Mouse (Mus musculus) kidney, embryonic 16.5 days (tissue): ENCODE measurements around the gene Padi4. TPM values are rescaled to one million over a fixed set of nuclear protein-coding genes. Genes with fewer than 3 reads are reported as not detected.

Source experiments
- ATAC-seq: fragments of 200-750 bp; cut with Nextera tagmentation; 2 replicates; pipeline ENCODE4 v1.8.0; 2017; ENCODE audit warnings: moderate TSS enrichment; ENCODE audit not compliant: low FRiP score, low TSS enrichment
- H3K27ac ChIP-seq: fragments of 300-500 bp; sonication (generic); 2 replicates; pipeline ENCODE4 v1.5.1; 2014; ENCODE audit warnings: low read length
- H3K27me3 ChIP-seq: fragments of 300-500 bp; sonication (generic); 2 replicates; pipeline ENCODE4 v1.6.1; 2014; ENCODE audit warnings: low read length, control low read depth, mixed read lengths; ENCODE audit not compliant: insufficient read depth
- H3K36me3 ChIP-seq: fragments of 300-500 bp; sonication (generic); 2 replicates; pipeline ENCODE4 v1.6.1; 2014; ENCODE audit warnings: low read length, control low read depth, mixed read lengths; ENCODE audit not compliant: insufficient read depth
- H3K4me1 ChIP-seq: fragments of 300-500 bp; sonication (generic); 2 replicates; pipeline ENCODE4 v1.6.1; 2014; ENCODE audit warnings: low read length, control low read depth, mixed read lengths; ENCODE audit not compliant: insufficient read depth
- H3K4me2 ChIP-seq: fragments of 300-500 bp; sonication (generic); replicated peaks from 2 replicates; pipeline ENCODE4 v1.6.1; 2014; ENCODE audit warnings: low read depth, low read length
- H3K4me3 ChIP-seq: fragments of 300-500 bp; sonication (generic); 2 replicates; pipeline ENCODE4 v1.5.1; 2014; ENCODE audit warnings: mild to moderate bottlenecking, low read length
- H3K9ac ChIP-seq: fragments of 300-500 bp; sonication (generic); replicated peaks from 2 replicates; pipeline ENCODE4 v1.6.1; 2014; ENCODE audit warnings: low read length
- H3K9me3 ChIP-seq: fragments of 300-500 bp; sonication (generic); 2 replicates; pipeline ENCODE4 v1.6.1; 2016; ENCODE audit warnings: low read length, control low read depth
- WGBS: fragments of 180-500 bp; shearing (Covaris S2); extraction: QIAGEN DNeasy Blood & Tissue Kit; methylation state at CpG from one replicate; pipeline ENCODE4 v1.1.7; 2014; 5-methylcytosine and 5-hydroxymethylcytosine counted together
- polyA plus RNA-seq: library from polyadenylated mRNA; unstranded; fragments of >200 nt; fragmentation: Nextera tagmentation; extraction: Ambion mirVana; gene quantifications from 2 replicates; pipeline ENCODE4 v1.2.1, GENCODE M21; 2015

Gene Padi4
- polyA plus RNA-seq, 1 experiment from 2014 or later, result 1.1 TPM

DNA sequence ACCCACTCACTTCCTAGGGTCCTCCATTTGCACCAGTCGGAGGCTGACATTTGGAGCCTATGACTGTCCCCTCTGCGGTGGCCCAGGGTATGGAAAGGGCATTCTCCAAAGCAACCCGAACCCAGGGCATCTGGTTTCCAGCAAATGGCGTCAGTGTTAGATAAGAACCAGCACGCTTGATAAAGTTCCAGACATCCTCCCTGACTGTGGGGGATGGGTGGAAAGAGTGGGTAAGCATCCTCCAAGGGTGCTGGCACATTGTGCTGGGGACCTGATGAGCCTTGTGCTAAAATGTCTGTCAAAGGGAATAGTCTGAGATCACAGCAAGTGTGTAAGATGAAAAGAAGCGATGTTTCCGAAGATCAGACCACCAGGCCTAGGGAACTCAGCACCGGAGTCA, 38.2 kb upstream of the Padi4 start:
- H3K27ac ChIP-seq, result no peak overlapping the region
- no peaks in the 10 kb centered on the region; the same call in 1 of the 2 replicates for H3K27me3 ChIP-seq
- no peaks in the 10 kb centered on the region for H3K36me3 ChIP-seq
- peaks cover 36% of the 10 kb centered on the region for H3K4me1 ChIP-seq
- no peak for ATAC-seq
- 53% methylated on average over 8 of the region's 8 CpGs for WGBS
- no peak overlapping the region for H3K9ac ChIP-seq
- H3K4me2 ChIP-seq, result no peak overlapping the region; the same call in 1 of the 2 replicates
- H3K9me3 ChIP-seq, result no peaks in the 10 kb centered on the region
- no peak overlapping the region for H3K4me3 ChIP-seq

DNA sequence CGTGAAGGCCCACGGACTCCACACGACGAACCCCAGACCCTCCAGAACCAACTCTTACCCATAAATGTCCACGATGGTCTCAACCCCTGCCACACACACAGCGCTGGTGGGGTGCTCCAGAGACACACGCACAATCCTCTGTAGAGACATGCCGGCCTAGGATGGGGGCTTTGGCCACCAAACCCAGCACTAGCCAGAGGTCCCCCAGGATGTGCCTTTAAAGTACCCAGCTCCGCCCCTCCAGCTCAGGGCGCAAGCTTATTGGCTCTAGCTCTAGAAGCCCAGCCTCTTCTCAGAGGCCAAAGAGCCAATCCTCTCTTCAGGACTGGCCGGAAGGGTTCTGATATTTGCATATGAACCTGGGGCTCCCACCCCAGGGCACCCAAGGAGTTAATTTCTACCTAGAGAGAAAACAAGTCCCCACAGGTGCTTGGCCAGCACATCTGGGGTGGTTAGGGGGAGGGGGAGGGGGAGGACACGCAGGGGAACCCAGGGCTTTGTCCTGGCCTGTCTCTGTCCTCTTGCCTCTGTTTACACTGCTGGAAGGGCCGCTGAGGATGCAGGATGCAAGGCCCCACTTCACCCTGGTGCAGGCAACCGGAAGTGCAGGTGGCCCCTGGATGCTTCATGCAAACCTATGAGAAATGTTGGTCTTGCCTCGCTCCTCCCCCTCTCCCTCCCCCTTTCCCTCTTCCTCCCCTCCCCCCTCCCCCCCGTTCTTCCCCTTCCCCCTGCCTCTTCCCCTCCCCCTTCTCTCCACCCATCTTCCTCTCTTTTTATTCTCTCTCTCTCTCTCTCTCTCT, 36.6 kb upstream of the Padi4 start, which contains the start of gene Padi3:
TSS of gene Padi3 (minus strand) at position 191 of the 803 bp plus-strand sequence.
- no peaks in the 10 kb centered on the region; the same call in 1 of the 2 replicates for H3K27me3 ChIP-seq
- no peak for ATAC-seq
- peaks cover 30% of the 10 kb centered on the region for H3K4me1 ChIP-seq
- H3K9ac ChIP-seq, result no peak within 1 kb of the TSS
- no peak within 1 kb of the TSS for H3K27ac ChIP-seq
- H3K36me3 ChIP-seq, result no peaks in the 10 kb centered on the region
- no peak within 1 kb of the TSS for H3K4me2 ChIP-seq
- WGBS, result 78% methylated on average over 14 of the region's 16 CpGs
- H3K4me3 ChIP-seq, result no peak within 1 kb of the TSS
- no peaks in the 10 kb centered on the region for H3K9me3 ChIP-seq

DNA sequence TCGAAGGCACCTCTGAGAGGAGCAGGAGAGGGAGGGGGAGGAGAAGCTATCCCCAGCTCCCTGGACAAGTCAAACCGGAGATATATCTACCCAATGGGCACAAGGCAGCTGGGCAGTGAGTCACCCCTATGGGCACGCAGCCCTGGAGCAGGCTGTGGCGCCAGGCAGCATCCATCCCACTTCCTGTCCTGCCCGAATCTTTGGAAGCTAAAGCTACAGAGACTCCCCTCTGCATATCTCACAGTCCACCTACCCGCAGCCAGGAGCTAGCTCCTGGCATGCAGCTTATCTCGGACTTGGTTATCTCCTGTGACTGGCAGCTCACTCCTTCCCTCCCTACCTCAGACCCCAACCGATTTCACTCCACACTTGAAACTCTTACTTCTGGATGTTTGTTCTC, 35.1 kb upstream of the Padi4 start:
- H3K4me1 ChIP-seq, result peaks cover 24% of the 10 kb centered on the region
- no peak overlapping the region for H3K9ac ChIP-seq
- H3K27ac ChIP-seq, result no peak overlapping the region
- no peaks in the 10 kb centered on the region for H3K9me3 ChIP-seq
- no peaks in the 10 kb centered on the region; the same call in 1 of the 2 replicates for H3K27me3 ChIP-seq
- no peak overlapping the region for H3K4me2 ChIP-seq
- no peaks in the 10 kb centered on the region for H3K36me3 ChIP-seq
- ATAC-seq, result no peak
- WGBS, result 72% methylated on average over 8 of the region's 8 CpGs
- H3K4me3 ChIP-seq, result no peak overlapping the region

DNA sequence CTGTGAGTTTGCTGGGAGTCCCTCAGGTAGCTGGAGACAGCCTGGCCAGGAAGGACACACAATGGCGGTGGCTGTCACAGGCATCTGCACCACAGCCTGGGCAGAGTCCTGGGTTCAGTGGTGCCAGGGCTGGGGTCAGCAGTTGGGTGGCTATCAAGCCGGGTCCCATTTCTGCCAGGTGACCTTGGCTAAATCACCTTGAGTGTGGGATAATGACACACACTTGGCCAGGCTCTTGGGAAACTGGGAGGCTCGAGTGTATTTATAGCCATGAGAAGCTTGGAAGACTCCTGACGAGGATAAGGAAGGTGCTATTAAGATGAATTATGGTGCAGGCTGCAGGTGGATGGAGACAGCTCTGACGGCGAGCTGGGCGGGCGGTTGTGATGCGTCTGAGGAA, 30.6 kb upstream of the Padi4 start:
- H3K4me2 ChIP-seq, result no peak overlapping the region
- no peaks in the 10 kb centered on the region; the same call in 1 of the 2 replicates for H3K27me3 ChIP-seq
- no peak overlapping the region for H3K27ac ChIP-seq
- ATAC-seq, result no peak
- H3K9me3 ChIP-seq, result no peaks in the 10 kb centered on the region
- no peaks in the 10 kb centered on the region for H3K36me3 ChIP-seq
- H3K4me1 ChIP-seq, result no peaks in the 10 kb centered on the region
- no peak overlapping the region for H3K4me3 ChIP-seq
- no peak overlapping the region for H3K9ac ChIP-seq
- WGBS, result 47% methylated on average over 9 of the region's 9 CpGs

DNA sequence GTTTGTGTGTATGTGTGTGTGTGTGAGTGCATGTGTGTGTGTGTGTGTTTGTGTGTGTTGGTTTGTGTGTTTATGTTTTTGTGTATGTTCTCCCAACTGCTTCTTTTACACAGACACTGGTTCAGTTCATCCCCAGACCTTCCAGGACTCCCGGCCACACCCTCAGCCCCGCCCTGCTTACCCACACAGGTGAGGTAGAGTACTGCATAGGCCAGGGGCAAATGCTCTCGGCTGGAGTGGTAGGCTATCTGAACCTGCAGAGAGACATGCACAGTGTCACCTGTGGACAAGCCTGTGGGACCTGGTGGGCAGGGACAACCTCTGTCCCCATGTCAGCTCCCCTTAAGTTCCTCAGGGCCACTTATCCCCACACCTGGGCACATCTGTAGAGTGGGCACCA, 27.3 kb upstream of the Padi4 start:
- 82% methylated on average over 3 of the region's 3 CpGs for WGBS
- no peaks in the 10 kb centered on the region for H3K36me3 ChIP-seq
- no peak overlapping the region for H3K9ac ChIP-seq
- H3K27ac ChIP-seq, result no peak overlapping the region
- ATAC-seq, result no peak
- H3K4me1 ChIP-seq, result no peaks in the 10 kb centered on the region
- H3K4me3 ChIP-seq, result no peak overlapping the region
- no peak overlapping the region for H3K4me2 ChIP-seq
- H3K27me3 ChIP-seq, result no peaks in the 10 kb centered on the region; the same call in 1 of the 2 replicates
- H3K9me3 ChIP-seq, result no peaks in the 10 kb centered on the region

DNA sequence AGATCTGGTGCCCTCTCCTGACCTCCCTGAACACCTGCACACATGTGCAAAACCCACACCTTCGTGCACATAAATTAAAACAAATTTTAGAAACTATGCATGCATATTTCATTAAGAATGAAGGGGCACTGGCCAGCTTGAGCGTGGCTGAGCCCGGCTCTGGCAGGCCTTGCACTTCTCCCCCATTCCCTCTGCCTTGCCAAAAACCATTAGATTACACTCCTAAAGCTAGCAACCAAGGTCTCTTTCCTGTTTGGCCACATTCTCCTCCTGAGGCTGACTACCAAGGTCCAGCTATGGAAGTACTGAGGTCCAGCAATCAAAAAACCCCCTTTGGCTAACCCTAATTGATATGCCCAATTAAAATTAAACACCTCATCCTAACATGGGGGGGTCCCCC, 22.8 kb upstream of the Padi4 start:
- 82% methylated on average over 3 of the region's 3 CpGs for WGBS
- H3K9ac ChIP-seq, result no peak overlapping the region
- no peaks in the 10 kb centered on the region for H3K27me3 ChIP-seq
- no peaks in the 10 kb centered on the region for H3K36me3 ChIP-seq
- H3K9me3 ChIP-seq, result no peaks in the 10 kb centered on the region
- no peak overlapping the region for H3K4me2 ChIP-seq
- no peak for ATAC-seq
- H3K4me1 ChIP-seq, result peaks cover 3% of the 10 kb centered on the region; the same call in 1 of the 2 replicates
- no peak overlapping the region for H3K27ac ChIP-seq
- H3K4me3 ChIP-seq, result no peak overlapping the region

DNA sequence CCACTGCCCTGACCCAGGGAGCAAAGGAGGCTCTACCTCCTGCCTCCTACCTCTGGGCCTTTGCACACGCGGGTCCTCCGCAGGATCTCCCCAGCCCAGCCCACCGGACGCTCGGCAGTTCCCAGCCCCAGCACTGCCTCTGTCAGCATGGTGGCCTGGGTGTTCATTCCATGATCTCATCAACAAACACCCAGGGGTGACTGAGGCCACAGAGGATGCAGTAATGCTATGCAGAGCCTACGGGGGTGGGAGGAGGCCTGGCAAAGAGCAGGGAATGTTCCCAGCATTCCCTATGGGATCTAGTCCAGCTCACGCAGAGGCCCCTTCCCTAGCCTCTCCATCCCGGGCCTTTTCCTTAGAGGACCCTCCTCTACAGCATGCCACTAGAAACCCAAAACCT, 20.6 kb upstream of the Padi4 start:
- no peaks in the 10 kb centered on the region for H3K27me3 ChIP-seq
- H3K27ac ChIP-seq, result no peak overlapping the region
- no peak overlapping the region for H3K9ac ChIP-seq
- no peak overlapping the region for H3K4me3 ChIP-seq
- no peaks in the 10 kb centered on the region for H3K36me3 ChIP-seq
- WGBS, result 76% methylated on average over 9 of the region's 9 CpGs
- H3K4me1 ChIP-seq, result peaks cover 9% of the 10 kb centered on the region
- H3K4me2 ChIP-seq, result no peak overlapping the region
- H3K9me3 ChIP-seq, result no peaks in the 10 kb centered on the region
- ATAC-seq, result no peak

DNA sequence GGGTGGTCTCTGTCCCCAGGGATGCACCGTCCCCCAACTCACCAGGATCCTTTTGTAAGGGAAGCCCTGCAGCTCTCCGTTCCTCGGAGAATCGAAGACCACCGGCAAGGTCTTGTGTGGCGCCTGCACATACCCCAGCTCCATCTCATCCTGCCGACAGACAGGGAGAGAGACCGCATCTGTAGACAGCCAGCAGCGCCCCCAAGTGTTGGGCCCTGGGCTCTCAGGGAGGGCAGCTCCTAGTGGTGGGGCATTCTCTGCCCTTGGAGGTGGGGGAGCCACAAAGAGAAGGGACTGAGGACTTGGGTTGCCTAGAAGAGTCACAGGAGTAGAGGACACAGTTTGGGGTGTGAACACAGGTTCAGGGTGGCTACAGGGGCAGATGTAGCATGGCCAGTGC, 19.8 kb upstream of the Padi4 start:
- 67% methylated on average over 9 of the region's 9 CpGs for WGBS
- no peak for ATAC-seq
- Histone ChIP-seq H3K27ac (no peak overlapping the region), H3K9me3 (no peaks in the 10 kb centered on the region), H3K27me3 (no peaks in the 10 kb centered on the region), H3K4me3 (no peak overlapping the region), H3K4me1 (peaks cover 12% of the 10 kb centered on the region), H3K9ac (no peak overlapping the region), H3K36me3 (no peaks in the 10 kb centered on the region), H3K4me2 (no peak overlapping the region)

DNA sequence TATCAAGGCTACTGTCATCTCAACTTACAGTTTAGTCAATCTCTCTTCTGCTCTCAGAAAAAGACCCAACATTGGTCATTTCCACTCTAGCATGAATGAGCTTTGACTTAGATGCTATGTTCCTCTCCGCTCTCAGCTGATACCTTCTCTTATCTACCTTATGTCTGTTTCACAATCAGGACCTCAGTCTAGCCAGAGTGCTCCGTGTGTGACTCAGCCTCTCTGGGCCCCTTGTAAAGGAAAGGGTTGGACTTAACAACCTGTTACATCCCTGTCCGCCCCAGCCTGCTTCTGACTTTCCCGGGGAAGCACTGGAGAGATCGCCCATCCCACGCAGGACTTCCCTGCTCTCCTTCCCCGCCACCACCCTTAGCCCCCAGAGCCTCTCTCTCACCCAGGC, 18.5 kb upstream of the Padi4 start:
- WGBS, result 82% methylated on average over 7 of the region's 7 CpGs
- H3K36me3 ChIP-seq, result no peaks in the 10 kb centered on the region
- H3K9me3 ChIP-seq, result no peaks in the 10 kb centered on the region
- H3K27ac ChIP-seq, result no peak overlapping the region
- peaks cover 12% of the 10 kb centered on the region for H3K4me1 ChIP-seq
- H3K4me2 ChIP-seq, result no peak overlapping the region
- no peak for ATAC-seq
- H3K27me3 ChIP-seq, result no peaks in the 10 kb centered on the region
- no peak overlapping the region for H3K4me3 ChIP-seq
- H3K9ac ChIP-seq, result no peak overlapping the region

DNA sequence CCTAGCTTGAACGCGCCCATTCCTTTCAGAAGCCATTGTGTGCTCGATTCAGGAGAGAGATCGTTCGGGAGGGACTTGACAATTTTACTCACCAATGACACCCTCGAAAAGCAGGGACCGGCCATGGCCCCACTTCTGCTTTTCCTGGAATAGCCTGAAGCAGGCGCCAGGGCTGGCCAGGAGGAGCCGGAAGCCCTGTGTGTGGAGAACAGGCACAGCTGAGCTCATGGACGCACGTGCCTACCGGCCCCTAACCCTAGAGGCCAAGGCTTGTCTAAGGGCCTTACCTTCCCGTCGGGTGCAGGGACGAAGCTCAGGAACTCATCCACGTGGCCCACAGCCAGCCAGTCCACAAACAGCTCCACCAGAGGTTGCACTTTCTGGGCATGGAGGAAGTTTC, 17.0 kb upstream of the Padi4 start:
- H3K27ac ChIP-seq, result no peak overlapping the region
- no peak overlapping the region for H3K4me3 ChIP-seq
- H3K36me3 ChIP-seq, result no peaks in the 10 kb centered on the region
- no peaks in the 10 kb centered on the region for H3K9me3 ChIP-seq
- no peaks in the 10 kb centered on the region for H3K27me3 ChIP-seq
- peaks cover 12% of the 10 kb centered on the region for H3K4me1 ChIP-seq
- 77% methylated on average over 16 of the region's 16 CpGs for WGBS
- no peak for ATAC-seq
- H3K9ac ChIP-seq, result no peak overlapping the region
- H3K4me2 ChIP-seq, result no peak overlapping the region
